ENCODE assay signal across 16 mouse cellular contexts in genomic region chr11:22875279-22875678, GRCm38 (mm10). TPM values are rescaled to one million over a fixed set of nuclear protein-coding genes. Genes with fewer than 3 reads are reported as not detected.
A peak's percentile ranks its signal among the peaks of the same experiment; 100 is the strongest.
DNase-seq lines count a peak whose midpoint lies in the region; ATAC-seq and TF ChIP-seq lines count a peak whose summit lies in the region.
"Had no signal": no experiment of that assay in that cellular context is flagged by ENCODE, and none has a peak within 500 bp of the region (broad histone marks: within the 10 kb centered on the region; RNA-seq: fewer than 3 reads in every experiment).

No protein-coding gene starts in this region.

- no peaks in the 10 kb centered on the region for H3K27me3 ChIP-seq in embryonic facial prominence, embryonic 13.5 days
- no peaks in the 10 kb centered on the region for H3K27me3 ChIP-seq in forebrain, embryonic 16.5 days (replicated peaks; ENCODE audit: control insufficient read depth, insufficient read depth, low read length)
- H3K27me3 ChIP-seq in midbrain, postnatal 0 days (ENCODE audit: insufficient read depth, low read length) = no peaks in the 10 kb centered on the region
- H3K27me3 ChIP-seq: heart, embryonic 12.5 days; stomach, embryonic 15.5 days had no signal

- H3K4me1 ChIP-seq in embryonic facial prominence, embryonic 13.5 days = peaks cover 13% of the 10 kb centered on the region; the same call in 1 of the 2 replicates
- H3K4me1 ChIP-seq in forebrain, embryonic 16.5 days (replicated peaks; ENCODE audit: control insufficient read depth, insufficient read depth, low read length) = peaks cover 8% of the 10 kb centered on the region
- 0 out of 2 replicates have a peak, but pooled peaks cover 6% of the 10 kb centered on the region for H3K4me1 ChIP-seq in midbrain, postnatal 0 days (ENCODE audit: insufficient read depth, low read length)
- H3K4me1 ChIP-seq: stomach, embryonic 15.5 days had no signal

- 43% methylated on average over 4 of the region's 4 CpGs for WGBS in embryonic facial prominence, embryonic 13.5 days
- WGBS in forebrain, embryonic 16.5 days = 57% methylated on average over 4 of the region's 4 CpGs
- WGBS in midbrain, postnatal 0 days = 33% methylated on average over 4 of the region's 4 CpGs

- no peaks in the 10 kb centered on the region for H3K9me3 ChIP-seq in embryonic facial prominence, embryonic 13.5 days
- H3K9me3 ChIP-seq in forebrain, embryonic 16.5 days (ENCODE audit: control insufficient read depth, low read length) = no peaks in the 10 kb centered on the region
- H3K9me3 ChIP-seq in midbrain, postnatal 0 days (ENCODE audit: low read length) = no peaks in the 10 kb centered on the region
- H3K9me3 ChIP-seq: heart, embryonic 12.5 days; stomach, embryonic 15.5 days had no signal

- TF ChIP-seq CTCF in layer of hippocampus, adult 2 months (conservative IDR thresholded peaks at IDR 0.05) = no peak
- TF ChIP-seq CTCF in midbrain, postnatal 0 days (IDR thresholded peaks at IDR 0.05) = no peak

- no peak overlapping the region for H3K9ac ChIP-seq in embryonic facial prominence, embryonic 13.5 days
- H3K9ac ChIP-seq in forebrain, embryonic 16.5 days (replicated peaks; ENCODE audit: low read depth, low read length) = no peak overlapping the region
- no peak overlapping the region for H3K9ac ChIP-seq in midbrain, postnatal 0 days (replicated peaks; ENCODE audit: low read length, poor library complexity, severe bottlenecking)
- H3K9ac ChIP-seq: heart, embryonic 12.5 days; liver, embryonic 14.5 days; stomach, embryonic 15.5 days had no signal

- no peak overlapping the region for H3K4me3 ChIP-seq in layer of hippocampus, adult 2 months
- no peak overlapping the region for H3K4me3 ChIP-seq in embryonic facial prominence, embryonic 13.5 days
- H3K4me3 ChIP-seq in forebrain, embryonic 16.5 days (replicated peaks; ENCODE audit: low read length) = no peak overlapping the region
- H3K4me3 ChIP-seq in midbrain, postnatal 0 days (ENCODE audit: low read depth, low read length) = no peak overlapping the region
- H3K4me3 ChIP-seq: heart, embryonic 12.5 days; stomach, embryonic 15.5 days had no signal

- H3K36me3 ChIP-seq in embryonic facial prominence, embryonic 13.5 days = no peaks in the 10 kb centered on the region
- no peaks in the 10 kb centered on the region for H3K36me3 ChIP-seq in forebrain, embryonic 16.5 days (ENCODE audit: control insufficient read depth, insufficient read depth)
- no peaks in the 10 kb centered on the region for H3K36me3 ChIP-seq in midbrain, postnatal 0 days (ENCODE audit: insufficient read depth, low read length)
- H3K36me3 ChIP-seq: heart, embryonic 12.5 days; stomach, embryonic 15.5 days had no signal

- H3K27ac ChIP-seq in layer of hippocampus, adult 2 months = peak overlapping the region; percentile 64
- peak overlapping the region; percentile 64; the same call in 1 of the 2 replicates for H3K27ac ChIP-seq in embryonic facial prominence, embryonic 13.5 days
- H3K27ac ChIP-seq in forebrain, embryonic 16.5 days (ENCODE audit: low read length) = no peak overlapping the region; the same call in none of the 2 replicates
- peak overlapping the region; percentile 65; the same call in 1 of the 2 replicates for H3K27ac ChIP-seq in midbrain, postnatal 0 days (ENCODE audit: low read depth, low read length)
- H3K27ac ChIP-seq: liver, embryonic 14.5 days; stomach, embryonic 15.5 days had no signal

- no peak for DNase-seq in layer of hippocampus, adult 2 months (ENCODE audit: low spot score in 2 of 2)
- DNase-seq in layer of hippocampus, adult 11-12 months (ENCODE audit: low spot score) = no peak
- peak; percentile 32 for DNase-seq in midbrain, postnatal 0 days (ENCODE audit: low spot score)
- no peak for DNase-seq in cerebellum, adult 9-11 months
- DNase-seq in Muller cell, postnatal 12 days (ENCODE audit: inconsistent ontology term) = no peak
- DNase-seq: adrenal gland, postnatal 10 days; cerebellum, postnatal 10 days; embryo, embryonic 11 days; gastrocnemius, postnatal 36 days; kidney, adult 8-10 months had no signal

- H3K4me2 ChIP-seq in embryonic facial prominence, embryonic 13.5 days = no peak overlapping the region
- H3K4me2 ChIP-seq in forebrain, embryonic 16.5 days (ENCODE audit: low read length) = no peak overlapping the region
- H3K4me2 ChIP-seq in midbrain, postnatal 0 days (ENCODE audit: low read depth, low read length, poor library complexity, severe bottlenecking) = no peak overlapping the region
- H3K4me2 ChIP-seq: heart, embryonic 12.5 days; stomach, embryonic 15.5 days had no signal

- ATAC-seq in embryonic facial prominence, embryonic 13.5 days (ENCODE audit: insufficient number of reproducible peaks, insufficient read depth, low FRiP score, low TSS enrichment, low read depth) = no peak
- ATAC-seq in forebrain, embryonic 16.5 days = peak; percentile 87
- peak; percentile 87 for ATAC-seq in midbrain, postnatal 0 days (ENCODE audit: low FRiP score)
- ATAC-seq: lung, postnatal 0 days had no signal

RNA-seq across cellular contexts. Expression of gene B3gnt2, which starts 14.5 kb away (rescaled TPM):
- total RNA-seq in layer of hippocampus, adult 2 months (2021) = 10 to 100 TPM; 12.8 to 18.3 TPM
- polyA plus RNA-seq in embryonic facial prominence, embryonic 13.5 days (2015; fragmentation: Nextera tagmentation; extraction: Ambion mirVana) = 7.0 and 8.5 TPM in 2 replicates
- 1.1 and 3.1 TPM in 2 replicates for polyA plus RNA-seq in forebrain, embryonic 16.5 days (2015; fragmentation: Nextera tagmentation; extraction: Ambion mirVana)
- 2.5 and 6.2 TPM in 2 replicates for total RNA-seq in midbrain, postnatal 0 days (2014; rRNA removed)
- polyA plus RNA-seq in midbrain, postnatal 0 days (2015; fragmentation: Nextera tagmentation; extraction: Ambion mirVana) = 2.0 and 2.6 TPM in 2 replicates
